Mouse (Mus musculus) hematopoietic stem cell, adult 5-6 weeks (primary cell): ENCODE measurements at regions not wholly inside any gene's neighbourhood (a gene's known extent, or its start where the extent isn't known, plus 50 kb on each side); places are given as distances from the start of the nearest gene placed in this dataset.
A peak's percentile ranks its signal among the peaks of the same experiment; 100 is the strongest.
"Not testable (repeated sequence)": the region's sequence is repeated elsewhere in the genome, so short reads cannot be mapped to it uniquely, and the experiment has no call there.

Source experiments
- ATAC-seq, 2 experiments: fragments of 125-278 bp in 1 of 2; replicated peaks in 1 of 2; 2 replicates each; pipeline ENCODE4 v1.8.0; 2016 to 2017; ENCODE audit warnings: inconsistent platforms in 2 of 2, mild to moderate bottlenecking in 2 of 2, moderate number of reproducible peaks in 2 of 2, low read depth in 1 of 2, moderate TSS enrichment in 1 of 2; ENCODE audit not compliant: low FRiP score in 2 of 2, poor library complexity in 2 of 2, severe bottlenecking in 2 of 2, insufficient read depth in 1 of 2, low TSS enrichment in 1 of 2

DNA sequence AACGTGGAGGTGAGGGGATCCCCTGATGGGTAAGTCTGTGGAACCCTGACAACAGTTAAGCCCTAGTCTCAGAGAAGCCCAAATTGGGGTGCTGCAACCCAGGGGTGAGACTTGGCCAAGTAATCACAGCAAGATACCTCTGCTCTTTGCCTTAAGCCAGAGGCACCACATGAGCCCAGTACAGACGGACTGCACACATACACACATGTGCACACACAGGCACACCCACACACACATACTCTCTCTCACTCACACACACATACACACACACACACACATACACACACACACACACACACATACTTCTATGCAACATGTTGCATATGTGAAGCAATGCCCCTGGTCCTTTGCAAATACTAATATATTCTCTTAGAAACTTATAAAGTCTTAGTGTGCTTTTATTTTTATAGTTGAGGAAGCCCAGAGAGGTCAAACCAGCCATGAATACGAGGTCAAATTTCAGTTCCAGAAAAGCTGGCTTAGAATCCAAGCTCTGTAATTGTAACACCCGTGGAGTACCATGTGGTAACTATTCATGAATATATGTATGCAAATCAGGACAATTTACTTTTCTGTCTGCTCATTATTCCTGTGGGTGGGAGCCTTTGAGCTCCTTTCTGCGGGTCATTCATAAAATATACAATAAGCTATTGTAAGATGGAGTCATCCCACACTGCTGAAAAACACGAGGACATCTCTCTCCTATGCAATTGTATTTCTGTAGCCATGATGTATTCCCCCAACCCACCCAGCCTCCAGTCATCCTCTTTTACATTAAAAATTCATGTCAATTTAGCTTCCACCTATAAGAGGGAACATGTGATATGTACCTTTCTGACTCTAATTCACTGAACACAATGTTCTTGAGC is 189.2 kb upstream of the Ipo5 start:
- no peak for ATAC-seq

DNA sequence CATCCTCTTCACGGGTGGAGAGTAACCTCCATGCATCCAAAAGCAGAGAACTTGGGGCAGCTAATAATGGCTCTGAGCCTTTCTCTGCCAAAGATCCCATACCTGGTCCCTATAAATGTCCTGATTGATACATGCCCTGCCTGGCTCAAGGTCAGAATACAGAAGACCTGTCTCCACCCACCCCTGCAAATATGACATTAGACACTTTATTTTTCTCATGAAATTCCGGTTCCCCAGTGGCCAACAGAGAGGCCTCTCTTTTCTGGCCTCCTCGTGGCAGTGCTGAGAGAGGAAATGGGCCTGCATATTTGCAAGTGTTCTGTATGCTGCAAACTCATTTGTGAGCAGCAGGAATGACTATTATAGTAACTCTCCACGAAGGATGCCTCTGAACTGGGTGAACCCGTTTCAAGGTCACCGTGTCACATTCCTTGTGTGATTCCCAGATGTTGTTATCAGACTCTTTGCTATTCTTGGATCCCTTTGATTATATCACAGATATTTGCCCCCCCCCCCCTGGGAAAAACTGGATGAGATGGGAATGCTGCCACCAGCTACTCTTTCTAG is 188.4 kb upstream of the Ipo5 start:
- ATAC-seq: no peak

DNA sequence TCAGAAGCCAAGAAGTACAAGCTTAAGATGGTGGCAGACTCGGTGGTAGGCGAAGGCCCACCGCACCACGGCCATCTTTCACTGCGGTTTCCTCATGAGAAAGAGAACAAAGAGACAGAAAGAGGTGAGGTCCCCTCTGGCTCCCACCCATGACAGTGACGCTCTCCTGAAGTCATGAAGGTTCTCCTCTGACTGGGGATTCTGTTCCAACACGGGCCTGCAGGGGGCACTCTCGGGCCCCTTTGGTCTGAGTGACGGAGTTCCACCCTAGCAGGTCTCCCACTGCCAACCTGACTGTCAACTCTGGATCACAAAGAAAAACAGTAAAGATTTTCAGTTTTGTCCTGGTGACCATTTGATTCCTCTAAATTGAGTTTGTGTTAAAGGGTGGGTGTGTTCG is 182.9 kb upstream of the Ipo5 start:
- no peak for ATAC-seq

DNA sequence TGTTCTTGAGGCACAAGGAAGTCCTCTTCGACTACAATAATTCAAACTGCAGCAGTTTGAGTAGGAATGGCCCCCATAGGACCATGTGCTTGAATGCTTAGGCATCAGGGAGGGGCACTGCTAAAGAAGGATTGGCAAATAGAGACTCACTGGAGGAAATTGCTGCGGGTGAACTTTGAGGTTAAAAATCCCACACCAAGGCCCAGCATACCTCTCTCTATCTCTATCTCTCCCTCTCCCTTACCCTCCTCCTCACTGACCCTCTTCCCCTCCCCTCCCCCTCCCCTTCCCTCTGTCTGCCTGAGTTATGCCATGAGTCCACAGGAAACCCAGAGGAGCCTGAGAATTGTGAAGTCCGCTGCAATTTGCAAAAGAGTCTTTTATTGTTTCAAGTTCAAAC is 180.8 kb upstream of the Ipo5 start:
- ATAC-seq: peak in 1 of 2 experiments; percentile 49; a peak in 1 of 4 replicates

DNA sequence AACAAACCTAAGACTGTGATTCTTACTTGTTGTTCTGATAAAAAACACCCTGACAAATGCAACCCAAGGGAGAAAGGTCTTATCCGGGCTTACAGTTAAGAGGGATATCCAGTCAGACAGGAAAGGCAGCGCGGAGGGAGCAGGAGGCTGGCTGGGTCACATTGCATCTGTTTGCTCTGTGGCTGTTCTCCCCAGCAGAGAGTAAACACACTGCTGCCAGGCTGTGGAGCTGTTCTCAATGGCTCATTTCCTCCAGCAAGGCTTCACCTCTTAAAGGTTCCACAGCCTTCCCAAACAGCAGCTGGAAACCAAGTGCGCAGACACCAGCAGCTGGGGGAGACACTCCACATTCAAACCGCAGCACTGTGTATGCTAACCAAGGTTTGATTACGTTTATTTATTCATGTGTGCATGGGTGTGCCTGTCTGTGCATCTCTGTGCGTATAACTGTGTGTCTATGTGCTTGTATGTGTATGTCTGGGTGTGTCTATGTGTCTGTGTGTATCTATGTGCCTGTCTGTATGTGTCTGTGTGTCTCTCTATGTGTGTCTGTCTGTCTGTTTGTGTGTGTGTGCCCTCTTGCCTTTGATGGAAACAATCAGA is 179.2 kb upstream of the Ipo5 start:
- ATAC-seq: no peak

DNA sequence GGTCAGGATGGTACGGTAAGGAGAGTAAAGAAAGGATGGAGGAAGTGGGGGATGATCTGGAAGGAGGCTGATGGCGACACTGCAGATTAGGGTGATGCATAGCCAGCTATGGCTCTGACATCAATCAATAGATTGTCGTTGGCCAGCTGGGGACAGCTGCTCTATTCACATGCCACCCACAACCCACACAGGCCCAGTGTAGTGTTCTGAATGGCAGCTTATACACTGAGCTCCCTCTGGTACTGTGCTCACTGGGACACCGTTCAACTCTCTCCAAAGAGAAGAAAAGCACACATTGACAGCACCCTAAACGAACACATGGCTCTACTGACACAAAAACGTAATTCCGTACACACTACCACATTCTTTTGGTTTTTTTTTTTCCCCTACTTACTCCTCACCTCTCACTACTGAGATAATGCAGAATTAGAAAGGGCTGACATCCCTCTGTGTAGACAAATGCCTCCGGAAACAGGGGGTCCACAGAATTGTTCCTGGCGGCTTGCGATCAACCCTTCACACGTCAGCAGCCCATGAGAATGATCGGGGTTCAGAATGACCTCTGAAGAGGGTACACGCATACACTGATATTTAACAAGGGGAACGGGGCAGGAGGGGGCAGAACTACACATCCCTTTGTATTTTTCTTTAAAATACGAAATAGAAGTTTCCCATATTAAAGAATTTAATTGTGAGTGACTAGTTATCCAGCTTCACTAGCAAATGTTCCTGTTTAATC is 178.5 kb upstream of the Ipo5 start:
- no peak for ATAC-seq

DNA sequence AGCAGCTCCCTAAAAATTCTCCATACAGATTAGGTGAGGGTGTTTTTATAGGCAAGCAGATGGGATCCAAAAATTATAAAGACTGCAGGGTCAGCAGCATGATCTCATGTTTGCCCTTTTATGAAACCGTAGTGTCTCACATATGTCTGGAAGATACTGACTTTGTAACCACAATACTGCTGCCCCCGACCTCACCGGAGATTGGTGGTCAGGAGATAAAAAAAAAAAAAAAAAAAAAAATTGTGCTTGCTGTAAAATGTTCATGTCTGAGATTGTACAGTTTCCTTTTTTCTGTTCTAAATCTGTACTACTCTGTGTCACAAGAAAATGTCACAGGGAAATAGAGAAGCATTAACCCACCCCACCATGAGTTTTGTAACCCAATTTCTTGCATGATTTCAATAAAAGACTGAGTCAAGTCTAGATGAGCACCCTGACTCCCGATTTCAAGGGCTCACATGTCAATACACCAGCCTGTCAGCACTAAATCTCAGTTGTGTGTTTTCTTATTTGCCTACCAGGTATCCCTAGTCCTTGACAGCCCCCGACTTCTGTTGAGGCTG is 169.5 kb upstream of the Ipo5 start:
- ATAC-seq: peak in 1 of 2 experiments; percentile 56; a peak in 2 of 4 replicates

DNA sequence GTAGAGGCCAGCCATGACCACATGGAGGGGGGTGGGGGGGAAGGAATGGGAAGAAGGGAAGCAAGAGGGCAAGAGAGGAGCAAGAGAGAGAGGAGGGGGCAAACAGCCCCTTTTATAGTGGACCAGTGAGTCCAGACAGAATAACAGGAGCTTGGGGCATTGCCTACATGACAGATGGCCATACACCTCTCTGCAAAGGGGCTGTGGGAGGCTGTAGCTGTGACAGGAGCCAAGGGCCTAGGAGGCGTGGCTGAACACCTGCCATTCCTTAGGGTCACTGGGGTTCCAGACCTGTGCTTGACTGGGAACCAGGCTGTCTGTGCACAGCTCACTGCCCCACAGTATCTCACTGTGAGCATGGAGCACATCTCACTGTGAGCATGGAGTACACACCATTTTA is 157.0 kb upstream of the Ipo5 start:
- no peak for ATAC-seq

DNA sequence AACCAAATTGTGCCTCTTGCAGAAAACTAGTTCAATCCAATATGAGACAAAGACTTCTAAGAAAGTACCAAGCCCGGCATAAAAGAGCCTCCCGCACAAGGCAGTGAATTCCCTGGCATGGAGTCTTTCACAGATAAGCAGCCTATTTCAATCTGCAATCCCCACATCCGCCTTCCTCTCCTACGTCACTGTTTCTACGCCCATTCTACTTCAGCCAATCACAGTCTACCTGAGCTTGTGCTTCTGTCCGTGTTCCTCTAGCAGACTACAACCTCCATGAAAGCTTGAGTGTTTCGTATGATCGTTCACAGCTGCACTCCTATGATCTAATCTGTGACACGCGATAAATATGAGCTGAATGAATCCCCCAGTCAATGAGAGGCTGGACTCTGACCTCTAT is 155.6 kb upstream of the Ipo5 start:
- no peak for ATAC-seq

DNA sequence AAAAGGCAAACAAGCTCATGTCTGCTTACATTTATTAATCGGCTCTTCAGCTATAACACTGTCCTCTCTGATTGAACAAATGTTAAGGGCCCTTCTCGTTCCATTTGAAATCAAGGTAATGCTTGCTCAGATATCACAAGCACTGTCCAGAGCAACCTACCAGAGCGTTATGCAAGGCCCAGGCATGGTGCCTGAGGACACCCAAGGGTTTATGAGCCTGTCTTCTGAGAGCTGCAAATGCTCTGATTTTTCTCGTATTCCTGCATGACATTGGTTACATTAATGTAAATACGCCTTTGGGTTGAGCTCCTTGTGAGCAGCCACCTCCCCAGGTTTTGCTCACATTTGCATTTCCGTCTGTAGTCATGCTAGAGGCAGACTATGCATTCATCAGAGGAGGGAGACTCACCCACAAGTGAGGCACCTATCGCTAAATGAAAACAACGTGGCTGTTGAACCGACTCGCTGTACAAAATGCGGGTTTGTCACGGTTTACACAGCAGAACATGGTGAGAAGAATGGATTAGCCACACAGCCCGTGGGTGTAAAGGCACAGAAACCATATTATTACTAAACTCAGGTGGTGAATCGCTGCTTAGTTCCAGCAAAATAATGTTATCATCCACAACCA is 152.7 kb upstream of the Ipo5 start:
- no peak for ATAC-seq

DNA sequence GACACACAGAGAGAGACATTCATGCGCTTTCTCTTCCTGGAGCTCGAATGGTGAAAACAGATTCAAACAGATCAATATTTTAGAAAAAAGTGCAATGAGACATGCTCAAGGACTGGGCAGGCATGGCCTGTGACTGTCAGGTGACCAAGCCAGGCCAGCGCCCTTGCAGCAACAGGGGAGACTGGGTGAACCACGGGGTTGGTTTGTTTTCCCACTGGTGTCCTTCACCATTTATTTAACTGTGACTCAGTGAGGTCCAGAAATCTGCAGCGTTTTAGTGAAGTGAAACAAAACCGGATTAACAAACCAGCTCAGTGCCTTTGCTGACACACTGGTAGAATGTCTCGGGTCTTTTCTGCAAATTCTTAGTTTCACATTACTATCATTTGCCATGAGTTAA is 148.9 kb upstream of the Ipo5 start:
- no peak for ATAC-seq

DNA sequence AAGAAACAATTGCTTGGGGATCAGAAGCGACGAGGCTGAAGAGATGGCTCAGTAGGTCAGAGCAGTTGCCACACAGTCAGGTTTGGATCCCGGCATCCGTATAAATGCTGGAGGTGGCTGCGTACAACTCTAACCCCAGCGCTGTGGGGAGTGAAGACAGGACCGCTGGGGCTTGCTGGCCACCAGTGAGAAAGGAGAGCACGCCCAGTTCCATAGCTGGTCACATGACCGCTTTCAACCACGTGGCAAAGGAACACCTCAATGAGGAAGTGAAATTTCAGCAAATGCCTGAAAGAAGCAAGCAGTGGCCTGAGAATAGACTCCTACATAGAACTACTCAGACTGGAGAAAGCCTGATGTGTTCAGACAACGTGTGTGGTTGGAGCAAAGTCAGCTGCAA is 148.3 kb upstream of the Ipo5 start:
- no peak; a peak in 1 of 4 replicates for ATAC-seq

DNA sequence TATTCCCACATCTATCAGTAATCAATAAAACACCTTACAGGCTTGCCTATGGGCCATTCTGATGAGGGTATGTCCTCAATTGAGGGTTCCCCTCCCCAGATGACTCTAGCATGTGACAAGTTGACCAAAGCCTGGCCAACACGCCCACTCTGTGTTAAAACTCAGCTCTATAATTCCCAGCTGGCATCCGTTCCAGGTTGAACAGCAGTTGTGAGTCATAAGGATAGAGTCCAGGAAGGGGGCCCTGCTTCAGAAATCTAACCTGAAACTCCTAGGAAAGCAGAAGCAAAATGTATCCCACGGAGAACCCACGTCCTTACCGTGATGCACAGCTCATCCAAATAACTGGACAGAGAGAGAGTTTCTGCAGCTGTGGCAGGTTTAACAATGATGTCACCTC is 147.2 kb upstream of the Ipo5 start:
- ATAC-seq: no peak

DNA sequence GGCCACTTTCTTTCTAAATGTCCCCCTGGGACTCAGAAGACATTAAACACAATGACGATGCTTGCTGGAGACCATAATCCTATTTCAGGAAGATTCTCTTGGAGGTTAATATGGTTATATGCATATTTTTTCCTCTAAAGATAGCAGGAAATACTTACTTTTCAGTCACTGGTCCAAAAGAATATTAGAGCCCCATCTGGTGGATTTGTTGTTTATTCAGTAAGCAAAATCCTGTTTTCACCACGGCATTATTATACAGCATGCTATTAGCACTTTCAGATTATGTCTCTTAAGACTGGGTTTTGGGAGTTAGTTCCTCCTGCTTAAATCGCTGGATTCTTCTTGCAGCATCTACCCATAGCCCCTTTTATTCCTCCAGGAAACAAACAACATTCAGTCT is 146.6 kb upstream of the Ipo5 start:
- ATAC-seq: no peak

DNA sequence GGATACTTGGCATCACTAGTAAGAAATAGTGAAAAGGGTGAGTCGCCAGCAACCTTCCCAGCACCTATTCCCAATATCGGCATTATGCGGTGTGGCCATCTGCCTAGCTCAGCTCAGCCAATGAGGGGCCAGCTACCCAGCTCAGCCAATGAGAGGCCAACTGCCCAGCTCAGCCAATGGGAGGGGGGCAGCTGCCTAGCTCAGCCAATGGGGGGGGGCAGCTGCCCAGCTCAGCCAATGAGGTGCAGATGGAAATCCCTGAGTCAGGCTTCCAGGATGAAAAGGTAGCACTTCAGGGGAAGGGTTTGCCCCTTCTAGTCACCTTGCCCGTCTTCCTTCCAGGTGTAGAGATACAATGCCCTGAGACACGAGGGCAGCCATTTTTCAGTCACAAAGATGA is 144.6 kb upstream of the Ipo5 start:
- ATAC-seq: no peak

DNA sequence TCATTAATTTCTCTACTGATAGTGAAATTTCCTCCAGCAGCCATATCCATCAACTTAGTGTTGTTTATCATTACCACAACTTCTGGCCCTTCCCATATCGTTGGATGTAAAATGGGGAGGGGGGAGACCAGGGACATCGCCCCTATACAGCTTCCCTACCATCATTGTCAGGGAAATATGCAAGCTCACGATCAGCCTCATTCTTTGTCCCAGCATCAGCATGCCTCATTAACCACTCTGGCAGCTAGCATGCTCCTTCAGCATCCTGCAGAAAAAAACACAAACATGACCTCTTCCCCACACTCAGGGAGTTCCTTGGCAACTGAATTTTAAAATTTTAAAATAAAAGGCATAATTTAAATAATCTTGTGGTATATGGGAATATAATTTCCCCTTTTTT is 140.4 kb upstream of the Ipo5 start:
- no peak for ATAC-seq

DNA sequence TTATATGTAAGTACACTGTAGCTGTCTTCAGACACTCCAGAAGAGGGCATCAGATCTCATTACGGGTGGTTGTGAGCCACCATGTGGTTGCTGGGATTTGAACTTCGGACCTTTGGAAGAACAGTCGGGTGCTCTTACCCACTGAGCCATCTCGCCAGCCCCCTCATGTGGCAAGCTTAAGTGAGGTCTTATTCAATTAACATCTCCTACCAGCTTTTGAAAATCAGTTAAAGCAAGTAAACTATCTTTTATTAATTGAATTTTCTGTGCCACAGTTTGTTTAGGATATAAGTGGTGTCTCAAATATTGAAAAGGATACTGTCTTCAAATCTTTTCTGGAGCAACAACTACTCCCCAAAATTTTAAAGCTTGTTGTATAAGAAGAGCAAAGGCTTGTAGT is 138.0 kb upstream of the Ipo5 start:
- ATAC-seq: not testable (repeated sequence)
